Mouse (Mus musculus) right cerebral cortex, postnatal 10 days (tissue): ENCODE measurements around the gene Zfp874a.
"Not testable (repeated sequence)": the region's sequence is repeated elsewhere in the genome, so short reads cannot be mapped to it uniquely, and the experiment has no call there.

Source experiments
- DNase-seq, 2 experiments: peaks; one replicate each; pipeline ENCODE4 v3.0.0; 2021; ENCODE audit warnings: low spot score in 2 of 2

Zfp874a gene

DNA sequence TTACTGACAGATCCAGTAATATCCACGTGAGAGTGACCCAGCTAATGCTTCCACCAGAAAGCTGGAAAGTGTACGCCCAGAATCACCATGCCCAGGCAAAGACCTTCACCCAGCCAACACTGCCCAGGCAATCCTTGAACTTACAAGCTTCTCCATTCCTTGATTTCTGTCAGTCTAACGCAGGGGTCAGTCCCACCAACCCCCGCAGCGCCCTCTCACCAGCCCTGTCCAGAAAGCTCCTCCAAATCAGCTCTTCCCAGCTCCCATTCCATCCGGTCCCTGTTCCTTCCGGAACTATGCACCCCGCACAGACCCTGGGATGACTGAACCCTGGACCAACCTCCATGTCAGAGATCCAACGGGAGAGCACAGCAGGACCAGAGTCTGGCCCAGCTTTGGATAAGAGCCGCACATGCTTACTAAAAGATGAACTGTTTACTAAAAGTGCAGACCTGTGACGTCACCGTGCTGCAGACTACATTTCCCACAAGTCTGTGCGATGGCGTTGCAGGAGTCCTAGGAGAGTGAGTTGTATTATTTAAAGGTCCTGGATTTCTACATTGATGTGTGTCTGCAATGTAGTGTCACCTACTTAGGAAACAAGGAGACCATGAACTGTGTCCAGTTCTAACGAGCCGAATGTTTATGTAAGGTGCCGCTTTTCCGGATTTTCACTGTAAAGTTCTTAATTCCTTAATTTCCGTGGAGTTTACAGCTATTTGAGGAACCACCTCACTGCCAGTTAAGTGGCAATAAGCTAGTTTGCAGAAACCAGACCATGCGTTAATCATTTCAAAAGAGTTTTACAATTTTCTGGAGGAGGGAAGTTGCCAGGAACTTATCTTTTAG, at the start of gene Zfp874a:
Zfp874a (minus strand) TSS at position 453 of the 849 bp plus-strand sequence.
- DNase-seq = peak; percentile 92 to 95

- no peak for DNase-seq
These were observed 49.5 kb upstream of the Zfp874a start for GRCm38 (mm10) chr13:67500908-67501307.

- peak; percentile 88 to 93 for DNase-seq
These were observed 48.8 kb upstream of the Zfp874a start, which contains the start of gene Zfp58 for GRCm38 (mm10) chr13:67500084-67500719. Zfp58 (minus strand) TSS chr13:67500555.

DNA sequence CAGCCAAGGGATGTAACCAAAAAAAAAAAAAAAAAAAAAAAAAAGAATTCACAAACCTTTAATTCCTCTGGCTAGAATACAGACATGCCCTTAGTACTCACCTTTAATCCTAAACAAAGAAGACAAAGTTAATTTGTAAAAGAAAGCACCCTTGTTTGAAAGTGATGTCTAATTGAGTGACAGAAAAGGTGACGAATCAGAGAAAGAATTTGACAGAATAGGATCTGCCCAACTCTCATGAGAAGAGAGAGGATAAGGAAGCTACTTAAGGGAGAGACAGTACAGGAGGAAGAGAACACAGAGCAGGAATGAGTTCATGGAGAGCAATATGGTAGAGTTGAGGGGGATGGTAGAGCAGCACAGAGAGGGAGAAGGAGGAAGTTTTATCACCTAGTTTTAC, 44.2 kb upstream of the Zfp874a start:
- no peak for DNase-seq

DNA sequence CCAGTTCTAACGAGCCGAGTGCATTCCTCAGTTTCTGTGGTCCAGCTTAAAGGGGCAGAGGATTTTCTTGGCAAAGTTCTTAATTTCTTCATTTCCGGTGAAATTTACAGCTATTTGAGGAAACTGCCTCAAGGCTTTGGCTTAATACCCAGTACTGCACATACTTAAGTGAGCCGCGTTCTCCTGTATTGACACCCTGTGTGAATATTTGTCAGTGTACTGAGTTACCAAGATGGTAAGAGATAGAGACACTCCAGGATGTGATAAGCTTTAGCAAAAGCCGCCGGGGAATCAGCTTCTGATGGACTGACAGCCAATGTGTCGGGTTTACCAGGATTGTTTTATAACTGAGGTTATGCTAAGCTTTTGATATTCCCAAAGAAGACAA, 33.0 kb upstream of the Zfp874a start:
- peak; percentile 21 to 29 for DNase-seq

- DNase-seq = peak; percentile 89 to 94
These were observed 32.4 kb upstream of the Zfp874a start, which contains the start of gene Zfp874b for GRCm38 (mm10) chr13:67483625-67484423. Zfp874b (minus strand) TSS chr13:67484258.

DNA sequence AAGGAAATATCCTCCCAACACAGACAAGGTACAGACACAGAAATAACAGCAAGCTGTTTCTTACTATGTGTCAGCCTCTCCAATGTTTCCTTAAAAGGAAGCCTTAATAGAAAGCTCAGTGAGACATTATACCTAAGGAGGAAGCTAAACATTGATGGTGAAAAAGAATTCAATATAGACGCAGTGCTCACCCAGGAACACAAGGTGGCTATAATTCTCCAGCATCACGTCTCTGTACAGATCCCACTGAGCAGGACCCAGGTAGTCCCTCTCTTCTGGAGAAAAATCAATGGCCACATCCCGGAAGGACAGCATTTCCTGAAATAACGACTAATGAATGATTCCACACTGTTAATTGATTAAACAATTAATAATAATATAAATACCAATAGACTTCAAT, 30.1 kb upstream of the Zfp874a start:
- DNase-seq = no peak

DNA sequence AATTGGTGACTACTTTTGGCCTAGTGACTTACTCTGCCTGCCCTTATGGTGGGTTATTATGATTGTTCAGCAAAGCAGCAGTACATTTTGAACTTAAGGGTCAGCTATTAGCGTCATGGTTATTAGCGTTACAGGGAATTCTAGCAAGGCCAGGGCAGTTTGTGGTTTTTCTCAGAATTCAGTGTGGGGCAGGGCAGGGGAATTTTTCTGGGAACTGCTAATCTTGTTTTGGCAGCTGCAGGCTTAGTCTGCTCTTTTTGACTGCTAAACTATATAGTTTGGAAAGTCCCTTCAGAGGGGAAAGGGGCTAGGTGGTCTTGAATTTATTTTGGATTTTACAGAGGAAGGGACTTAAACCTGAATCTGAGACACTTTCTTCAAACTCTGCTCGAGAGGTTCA, 17.9 kb upstream of the Zfp874a start:
- DNase-seq = no peak

DNA sequence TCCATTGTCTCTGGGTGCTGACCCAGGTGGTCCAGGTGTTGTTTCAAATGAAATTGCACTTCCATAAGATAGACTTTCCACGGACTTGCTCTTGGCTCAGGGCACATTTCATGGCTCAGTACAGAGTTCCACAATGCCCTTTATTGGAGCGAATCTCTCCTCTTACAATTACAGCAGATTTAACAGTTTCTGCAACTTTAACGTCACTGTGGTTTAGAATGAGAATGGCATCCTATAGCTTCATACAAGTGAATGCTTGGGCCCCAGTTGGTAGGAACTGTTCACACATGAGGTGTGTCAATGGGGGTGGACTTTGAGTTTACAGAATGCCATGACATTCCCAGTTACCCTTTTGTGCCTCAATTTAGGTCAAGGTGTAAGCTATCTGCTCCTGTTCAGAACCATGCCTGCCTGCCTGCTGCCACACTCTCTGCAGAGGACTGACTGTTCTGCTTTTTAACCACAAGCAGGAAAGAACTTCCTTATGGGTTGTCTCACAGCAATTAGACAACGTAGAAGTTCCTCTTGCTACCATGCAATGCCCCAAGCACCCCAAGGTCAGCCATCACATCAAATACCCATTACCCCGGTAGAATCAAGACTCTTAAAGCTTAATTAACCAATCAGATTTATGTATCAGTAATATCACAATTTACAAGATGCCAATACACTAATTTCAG, 12.2 kb upstream of the Zfp874a start:
- DNase-seq = not testable (repeated sequence)

DNA sequence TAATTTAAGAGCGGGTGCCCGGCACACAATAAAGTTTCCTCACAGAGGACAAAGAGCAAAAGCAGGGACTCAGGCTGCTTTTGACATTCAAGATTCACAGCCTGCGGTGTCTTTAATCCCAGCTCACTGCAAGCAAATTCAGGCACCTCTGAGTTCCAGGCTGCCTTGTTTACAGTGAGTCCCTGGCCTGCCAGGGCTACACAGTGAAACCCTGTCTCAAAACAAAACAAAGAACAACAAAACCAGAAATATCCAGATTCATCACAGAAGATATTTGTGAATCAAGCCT, 541 bp upstream of the Zfp874a start:
- peak in 1 of 2 experiments; percentile 19 for DNase-seq

DNA sequence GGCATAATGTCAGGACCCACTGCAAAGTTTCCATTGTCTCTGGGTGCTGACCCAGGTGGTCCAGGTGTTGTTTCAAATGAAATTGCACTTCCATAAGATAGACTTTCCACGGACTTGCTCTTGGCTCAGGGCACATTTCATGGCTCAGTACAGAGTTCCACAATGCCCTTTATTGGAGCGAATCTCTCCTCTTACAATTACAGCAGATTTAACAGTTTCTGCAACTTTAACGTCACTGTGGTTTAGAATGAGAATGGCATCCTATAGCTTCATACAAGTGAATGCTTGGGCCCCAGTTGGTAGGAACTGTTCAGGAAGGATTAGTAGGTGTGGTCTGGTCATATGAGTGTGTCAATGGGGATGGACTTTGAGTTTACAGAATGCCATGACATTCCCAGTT, 14.3 kb downstream of the Zfp874a start:
- not testable (repeated sequence) for DNase-seq

DNA sequence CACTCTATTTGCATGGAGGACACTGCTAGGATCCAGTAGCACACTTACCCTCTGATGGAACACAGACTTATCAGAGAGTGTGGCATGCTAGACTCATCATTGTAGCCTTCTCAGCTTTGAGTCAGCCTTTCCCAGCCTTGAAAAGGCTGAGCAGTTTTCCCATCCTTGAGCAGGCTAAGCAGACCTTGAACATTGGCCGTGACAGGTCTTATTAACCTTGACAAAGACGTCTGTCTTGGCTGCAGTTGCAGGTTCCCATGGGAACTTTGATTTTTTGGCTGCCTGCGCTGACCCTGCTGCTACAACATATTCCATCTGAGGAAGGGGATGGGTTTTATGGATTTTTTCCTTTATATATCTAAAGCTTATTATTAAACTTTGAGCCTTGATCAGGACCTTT, 23.3 kb downstream of the Zfp874a start:
- DNase-seq = no peak

DNA sequence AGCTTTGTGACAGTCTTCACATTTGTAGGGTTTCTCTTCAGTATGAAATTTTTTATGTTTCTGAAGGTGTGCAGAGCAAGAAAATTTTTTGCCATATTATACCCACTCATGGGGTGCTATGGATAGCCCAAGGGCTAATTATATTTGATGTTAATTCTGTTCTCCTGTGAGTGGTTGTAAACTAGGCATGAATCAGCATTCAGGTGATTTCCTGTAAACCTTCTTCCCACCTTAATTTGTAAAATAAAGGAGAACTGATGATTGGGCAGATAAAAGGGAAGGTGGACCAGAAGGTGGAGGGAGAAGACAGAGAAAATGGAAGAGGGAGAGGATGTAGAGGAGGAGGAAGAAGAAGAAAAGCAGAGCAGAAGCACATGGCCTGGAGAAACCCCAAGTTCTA, 25.7 kb downstream of the Zfp874a start:
- DNase-seq = not testable (repeated sequence)

- DNase-seq = not testable (repeated sequence)
These were observed 28.9 kb downstream of the Zfp874a start for GRCm38 (mm10) chr13:67422532-67422931.

- peak; percentile 50 to 63 for DNase-seq
These were observed 30.1 kb downstream of the Zfp874a start, which contains the start of gene Zfp459 for GRCm38 (mm10) chr13:67421207-67421857. Zfp459 (minus strand) TSS chr13:67421418.

GRCm38 (mm10) chr13:67420558-67421206, 30.7 kb downstream of the Zfp874a start:
- peak in 1 of 2 experiments; percentile 26 for DNase-seq

DNA sequence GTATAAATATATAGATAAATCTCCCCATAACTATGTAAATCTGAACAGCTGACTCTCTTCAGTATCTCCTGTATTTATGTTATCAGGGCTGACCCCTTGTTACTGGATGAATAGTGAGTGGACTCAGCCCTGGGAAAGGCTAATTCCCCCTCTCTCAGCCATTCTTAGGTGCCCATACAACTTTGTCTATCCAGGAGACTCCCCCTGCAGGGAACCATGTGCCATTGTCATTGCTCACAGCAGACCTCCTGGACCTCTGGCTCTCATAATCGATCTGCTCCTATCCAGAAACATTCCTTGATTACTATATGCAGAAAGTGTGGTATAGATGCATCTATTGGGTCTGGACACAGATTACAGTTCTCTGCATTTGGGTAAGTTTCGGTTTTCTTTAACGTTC, 34.6 kb downstream of the Zfp874a start:
- no peak for DNase-seq

- no peak for DNase-seq
These were observed 35.7 kb downstream of the Zfp874a start for GRCm38 (mm10) chr13:67415759-67416158.

- not testable (repeated sequence) for DNase-seq
These were observed 37.8 kb downstream of the Zfp874a start for GRCm38 (mm10) chr13:67413634-67414033.

- DNase-seq = peak; percentile 80 to 82
These were observed 52.1 kb downstream of the Zfp874a start, which contains the start of gene Zfp429 for GRCm38 (mm10) chr13:67399183-67399903. Zfp429 (minus strand) TSS chr13:67399819.
